Mouse (Mus musculus): Measurements from ENCODE around the gene Cnih1. TPM values are rescaled to one million over a fixed set of nuclear protein-coding genes. Genes with fewer than 3 reads are reported as not detected.
"Not testable (repeated sequence)": the region's sequence is repeated elsewhere in the genome, so short reads cannot be mapped to it uniquely, and the experiment has no call there.

Gene Cnih1
- polyA plus RNA-seq, 1 experiment = 104 TPM

GRCm38 (mm10) chr14:46757736-46758135 lies 30.5 kb downstream of the Cnih1 start:
- Histone ChIP-seq H3K79me2 (ENCODE audit: control insufficient read depth, insufficient read depth) (no peaks in the 10 kb centered on the region), H3K4me3 (no peak overlapping the region), H3K36me3 (ENCODE audit: control insufficient read depth, insufficient read depth) (no peaks in the 10 kb centered on the region), H3K27me3 (ENCODE audit: control insufficient read depth, insufficient read depth, insufficient read length) (no peaks in the 10 kb centered on the region), H3ac (ENCODE audit: control insufficient read depth, insufficient read length) (no peak overlapping the region), H3K4me2 (ENCODE audit: low read depth) (no peak overlapping the region)
- no peak for TF ChIP-seq USF1 (IDR thresholded peaks at IDR 0.05; ENCODE audit: low read depth)
- TF ChIP-seq TCF3 (IDR thresholded peaks at IDR 0.05; ENCODE audit: insufficient read length, low read depth) = no peak
- no peak for TF ChIP-seq POLR2AphosphoS2 (IDR thresholded peaks at IDR 0.05; ENCODE audit: insufficient read length, low read depth)
- TF ChIP-seq MAX (IDR thresholded peaks at IDR 0.05; ENCODE audit: low read depth) = no peak
- TF ChIP-seq CEBPB (IDR thresholded peaks at IDR 0.05; ENCODE audit: insufficient read depth, poor library complexity, severe bottlenecking) = no peak
- TF ChIP-seq MYOG (IDR thresholded peaks at IDR 0.05; ENCODE audit: control insufficient read depth in 1 of 3, insufficient read depth in 1 of 3, insufficient read length in 2 of 3, low read depth in 2 of 3) = no peak
- TF ChIP-seq TCF12 (IDR thresholded peaks at IDR 0.05; ENCODE audit: insufficient read depth, poor library complexity, severe bottlenecking) = no peak
- TF ChIP-seq E2F4 (IDR thresholded peaks at IDR 0.05; ENCODE audit: insufficient read depth) = no peak
- TF ChIP-seq SRF (IDR thresholded peaks at IDR 0.05; ENCODE audit: control insufficient read depth, insufficient read length, low read depth) = no peak
- no peak for TF ChIP-seq REST (IDR thresholded peaks at IDR 0.05; ENCODE audit: insufficient read depth, insufficient read length)
- TF ChIP-seq POLR2A (IDR thresholded peaks at IDR 0.05; ENCODE audit: insufficient read length, low read depth) = no peak
- TF ChIP-seq MYOD1 (IDR thresholded peaks at IDR 0.05; ENCODE audit: control insufficient read depth in 1 of 3, insufficient read length in 2 of 3, low read depth in 2 of 3) = no peak

GRCm38 (mm10) chr14:46755851-46756250 lies 32.4 kb downstream of the Cnih1 start:
- no peaks in the 10 kb centered on the region for H3K79me2 ChIP-seq (ENCODE audit: control insufficient read depth, insufficient read depth)
- H3K27me3 ChIP-seq (ENCODE audit: control insufficient read depth, insufficient read depth, insufficient read length) = no peaks in the 10 kb centered on the region
- no peak overlapping the region for H3ac ChIP-seq (ENCODE audit: control insufficient read depth, insufficient read length)
- TF ChIP-seq USF1 (IDR thresholded peaks at IDR 0.05; ENCODE audit: low read depth) (no peak), SRF (IDR thresholded peaks at IDR 0.05; ENCODE audit: control insufficient read depth, insufficient read length, low read depth) (no peak), MYOD1 (IDR thresholded peaks at IDR 0.05; ENCODE audit: control insufficient read depth in 1 of 3, insufficient read length in 2 of 3, low read depth in 2 of 3) (no peak), TCF12 (IDR thresholded peaks at IDR 0.05; ENCODE audit: insufficient read depth, poor library complexity, severe bottlenecking) (no peak), CEBPB (IDR thresholded peaks at IDR 0.05; ENCODE audit: insufficient read depth, poor library complexity, severe bottlenecking) (no peak)
- H3K4me2 ChIP-seq (ENCODE audit: low read depth) = no peak overlapping the region
- H3K36me3 ChIP-seq (ENCODE audit: control insufficient read depth, insufficient read depth) = no peaks in the 10 kb centered on the region
- H3K4me3 ChIP-seq = no peak overlapping the region

- not testable (repeated sequence) for H3K4me2 ChIP-seq (ENCODE audit: low read depth); H3K79me2 ChIP-seq (ENCODE audit: control insufficient read depth, insufficient read depth); H3K4me3 ChIP-seq; H3ac ChIP-seq (ENCODE audit: control insufficient read depth, insufficient read length); H3K27me3 ChIP-seq (ENCODE audit: control insufficient read depth, insufficient read depth, insufficient read length); H3K36me3 ChIP-seq (ENCODE audit: control insufficient read depth, insufficient read depth)
Measured at GRCm38 (mm10) chr14:46754371-46754770, 33.8 kb downstream of the Cnih1 start.

- Histone ChIP-seq H3ac (ENCODE audit: control insufficient read depth, insufficient read length) (no peak overlapping the region), H3K4me3 (no peak overlapping the region), H3K79me2 (ENCODE audit: control insufficient read depth, insufficient read depth) (no peaks in the 10 kb centered on the region), H3K36me3 (ENCODE audit: control insufficient read depth, insufficient read depth) (no peaks in the 10 kb centered on the region), H3K4me2 (ENCODE audit: low read depth) (no peak overlapping the region), H3K27me3 (ENCODE audit: control insufficient read depth, insufficient read depth, insufficient read length) (peaks cover 3% of the 10 kb centered on the region)
- TF ChIP-seq CEBPB (IDR thresholded peaks at IDR 0.05; ENCODE audit: insufficient read depth, poor library complexity, severe bottlenecking) (no peak), SRF (IDR thresholded peaks at IDR 0.05; ENCODE audit: control insufficient read depth, insufficient read length, low read depth) (no peak)
Measured at GRCm38 (mm10) chr14:46745413-46745812, 42.8 kb downstream of the Cnih1 start.

- Histone ChIP-seq H3K4me2 (ENCODE audit: low read depth) (no peak overlapping the region), H3ac (ENCODE audit: control insufficient read depth, insufficient read length) (no peak overlapping the region), H3K79me2 (ENCODE audit: control insufficient read depth, insufficient read depth) (no peaks in the 10 kb centered on the region), H3K4me3 (no peak overlapping the region), H3K36me3 (ENCODE audit: control insufficient read depth, insufficient read depth) (no peaks in the 10 kb centered on the region), H3K27me3 (ENCODE audit: control insufficient read depth, insufficient read depth, insufficient read length) (peaks cover 3% of the 10 kb centered on the region)
- TF ChIP-seq E2F4 (IDR thresholded peaks at IDR 0.05; ENCODE audit: insufficient read depth) (no peak), CEBPB (IDR thresholded peaks at IDR 0.05; ENCODE audit: insufficient read depth, poor library complexity, severe bottlenecking) (no peak), SRF (IDR thresholded peaks at IDR 0.05; ENCODE audit: control insufficient read depth, insufficient read length, low read depth) (no peak), TCF12 (IDR thresholded peaks at IDR 0.05; ENCODE audit: insufficient read depth, poor library complexity, severe bottlenecking) (no peak)
Measured at GRCm38 (mm10) chr14:46742674-46743073, 45.5 kb downstream of the Cnih1 start.

GRCm38 (mm10) chr14:46737346-46737745 lies 50.9 kb downstream of the Cnih1 start:
- H3K27me3 ChIP-seq (ENCODE audit: control insufficient read depth, insufficient read depth, insufficient read length); H3ac ChIP-seq (ENCODE audit: control insufficient read depth, insufficient read length); H3K4me2 ChIP-seq (ENCODE audit: low read depth); H3K4me3 ChIP-seq; H3K79me2 ChIP-seq (ENCODE audit: control insufficient read depth, insufficient read depth); H3K36me3 ChIP-seq (ENCODE audit: control insufficient read depth, insufficient read depth): not testable (repeated sequence)
